Mouse (Mus musculus) small intestine, adult 2 months (tissue): ENCODE results near the gene Orc5. TPM values are rescaled to one million over a fixed set of nuclear protein-coding genes. Genes with fewer than 3 reads are reported as not detected.

Source experiments
- H3K27ac ChIP-seq: fragments of 200-500 bp; 2 replicates; pipeline ENCODE4 v1.5.1; 2012; ENCODE audit warnings: low read depth, low read length, control low read depth, inconsistent platforms; ENCODE audit not compliant: insufficient read depth
- H3K27me3 ChIP-seq: fragments of 200-500 bp; 2 replicates; pipeline ENCODE4 v1.6.1; 2012; ENCODE audit warnings: mild to moderate bottlenecking, moderate library complexity, low read length, inconsistent platforms; ENCODE audit not compliant: control insufficient read depth, insufficient read depth
- H3K36me3 ChIP-seq: fragments of 200-500 bp; 2 replicates; pipeline ENCODE4 v1.6.1; 2012; ENCODE audit warnings: mild to moderate bottlenecking, low read length, control low read depth, inconsistent platforms; ENCODE audit not compliant: control insufficient read depth, insufficient read depth
- H3K4me1 ChIP-seq: fragments of 200-500 bp; 2 replicates; pipeline ENCODE4 v1.6.1; 2012; ENCODE audit warnings: low read length, inconsistent platforms, mixed read lengths; ENCODE audit not compliant: control insufficient read depth, insufficient read depth, insufficient read length
- H3K4me3 ChIP-seq: fragments of 200-500 bp; 2 replicates; pipeline ENCODE4 v1.5.1; 2012; ENCODE audit warnings: low read depth, mild to moderate bottlenecking, control low read depth, inconsistent platforms, low read length, moderate library complexity
- CTCF ChIP-seq: fragments of 200-500 bp; IDR thresholded peaks from 2 replicates; pipeline ENCODE4 v1.5.1; 2012; ENCODE audit warnings: low read depth, mild to moderate bottlenecking, control low read depth, inconsistent platforms, low read length, moderate library complexity, mixed read lengths; ENCODE audit not compliant: insufficient replicate concordance, insufficient read length; ENCODE audit errors: extremely low read depth
- POLR2A ChIP-seq: fragments of 200-500 bp; IDR thresholded peaks from 2 replicates; pipeline ENCODE4 v1.6.1; 2012; ENCODE audit warnings: low read depth, mild to moderate bottlenecking, control low read depth, inconsistent platforms, low read length, moderate library complexity
- WGBS: fragments of 180-500 bp; shearing (Covaris S2); methylation state at CpG from one replicate; pipeline ENCODE4 v1.1.7; 2018; 5-methylcytosine and 5-hydroxymethylcytosine counted together
- polyA plus RNA-seq: library from polyadenylated mRNA; depleted of rRNA; stranded (reverse); fragments of >200 nt; gene quantifications from 2 replicates; pipeline ENCODE4 v1.2.3, GENCODE M21; 2012; rRNA removed

The Orc5 gene
- polyA plus RNA-seq, 1 experiment, result 1.2 TPM

- Histone ChIP-seq H3K4me3 (no peak overlapping the region), H3K27me3 (no peaks in the 10 kb centered on the region), H3K36me3 (no peaks in the 10 kb centered on the region), H3K4me1 (no peaks in the 10 kb centered on the region), H3K27ac (no peak overlapping the region)
- WGBS, result 84% methylated on average over 4 of the region's 4 CpGs
- TF ChIP-seq POLR2A (no peak), CTCF (no peak)
These were observed 79.0 kb downstream of the Orc5 start for GRCm38 (mm10) chr5:22471243-22471642.

DNA sequence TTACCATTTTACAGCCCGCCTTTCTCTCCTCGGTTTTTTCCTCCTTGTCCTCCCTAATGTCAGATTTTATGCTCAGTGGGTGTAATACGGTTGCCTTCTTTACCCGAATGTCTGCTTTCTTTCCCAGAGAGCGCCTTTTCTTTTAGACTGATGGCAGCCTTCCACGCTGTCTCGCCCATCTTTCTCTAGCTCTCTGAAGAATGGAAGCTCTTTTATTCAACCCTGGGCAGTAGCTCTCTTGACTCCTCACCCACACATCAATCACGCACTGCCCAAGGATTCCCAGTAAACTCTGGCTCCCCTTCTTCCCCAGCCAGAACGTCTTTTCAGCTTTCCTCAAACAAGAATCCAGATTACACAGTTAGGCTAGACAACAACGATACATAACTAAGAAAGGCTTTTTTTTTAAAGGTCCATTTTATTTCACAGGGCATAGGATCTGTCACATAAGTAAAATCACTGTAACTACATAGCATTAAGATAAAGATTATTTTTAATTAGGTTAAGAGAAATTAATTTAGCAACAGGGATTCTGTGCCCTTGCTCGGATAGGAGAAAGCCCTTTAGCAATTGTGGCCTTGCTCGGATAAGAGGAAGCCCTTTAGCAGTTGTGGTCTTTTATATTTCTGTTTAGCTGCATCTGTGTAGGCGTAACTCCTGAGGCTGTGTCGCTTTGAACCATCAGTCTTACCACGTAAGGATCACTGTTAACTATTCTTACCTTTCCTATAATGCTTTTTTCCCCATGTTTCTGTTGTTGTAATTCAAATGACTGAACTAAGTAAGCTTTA lies 97.2 kb downstream of the Orc5 start:
- WGBS, result 79% methylated on average over 15 of the region's 15 CpGs
- H3K4me1 ChIP-seq, result no peaks in the 10 kb centered on the region
- no peaks in the 10 kb centered on the region for H3K27me3 ChIP-seq
- no peak overlapping the region for H3K4me3 ChIP-seq
- TF ChIP-seq CTCF (no peak), POLR2A (no peak)
- H3K27ac ChIP-seq, result no peak overlapping the region
- H3K36me3 ChIP-seq, result no peaks in the 10 kb centered on the region

DNA sequence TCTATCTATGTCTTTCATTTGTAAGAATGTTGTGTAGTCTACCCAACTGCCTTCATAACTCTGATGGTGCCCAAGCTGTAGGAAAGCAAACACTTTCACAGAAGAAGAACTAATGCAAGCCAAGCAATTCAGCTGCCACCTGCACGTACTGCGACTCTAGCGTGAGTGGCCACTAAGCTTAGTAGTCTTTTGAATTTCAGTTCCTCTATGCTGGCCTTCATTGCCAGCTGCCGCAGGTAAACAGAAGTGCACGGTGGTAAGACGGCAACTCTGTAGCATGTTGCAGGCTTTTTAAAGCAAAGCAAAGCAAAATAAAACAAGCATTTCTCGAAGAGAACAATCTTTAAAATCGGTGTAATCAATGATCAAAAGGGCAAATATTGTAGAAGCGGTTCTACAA lies 97.8 kb downstream of the Orc5 start:
- H3K27me3 ChIP-seq, result no peaks in the 10 kb centered on the region
- H3K36me3 ChIP-seq, result no peaks in the 10 kb centered on the region
- no peak for TF ChIP-seq POLR2A
- no peak for TF ChIP-seq CTCF
- H3K4me1 ChIP-seq, result no peaks in the 10 kb centered on the region
- no peak overlapping the region for H3K4me3 ChIP-seq
- 78% methylated on average over 9 of the region's 9 CpGs for WGBS
- H3K27ac ChIP-seq, result no peak overlapping the region

GRCm38 (mm10) chr5:22451764-22452163 lies 98.5 kb downstream of the Orc5 start:
- Histone ChIP-seq H3K4me3 (no peak overlapping the region), H3K27ac (no peak overlapping the region), H3K36me3 (no peaks in the 10 kb centered on the region), H3K27me3 (no peaks in the 10 kb centered on the region), H3K4me1 (no peaks in the 10 kb centered on the region)
- WGBS, result 43% methylated on average over 3 of the region's 3 CpGs
- TF ChIP-seq CTCF (no peak), POLR2A (no peak)

DNA sequence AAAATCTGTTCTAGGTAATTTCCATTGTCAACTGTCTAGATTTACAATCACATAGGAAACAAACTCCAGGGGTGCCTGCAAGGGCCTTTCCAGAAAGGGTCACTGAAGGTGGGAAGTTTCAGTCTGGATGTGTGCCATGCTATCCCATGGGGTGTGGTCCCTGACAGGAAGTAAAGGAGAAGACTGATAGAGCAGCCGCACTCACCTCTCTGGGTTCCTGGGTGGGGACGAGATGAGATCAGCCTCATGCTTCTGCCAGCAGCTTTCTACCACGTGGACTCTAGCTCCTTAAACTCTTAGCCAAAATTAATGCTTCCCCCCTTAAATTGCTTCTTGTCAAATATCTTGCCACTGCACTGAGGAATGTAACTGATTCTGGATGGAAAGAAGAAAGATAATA lies 100.7 kb downstream of the Orc5 start:
- no peaks in the 10 kb centered on the region for H3K4me1 ChIP-seq
- H3K36me3 ChIP-seq, result no peaks in the 10 kb centered on the region
- H3K27me3 ChIP-seq, result no peaks in the 10 kb centered on the region
- H3K4me3 ChIP-seq, result no peak overlapping the region
- WGBS, result 30% methylated on average over 3 of the region's 3 CpGs
- no peak for TF ChIP-seq CTCF
- TF ChIP-seq POLR2A, result no peak
- no peak overlapping the region for H3K27ac ChIP-seq

Other genes with a start within 250 kb of the Orc5 start
- gene Reln, start 205.7 kb downstream of the Orc5 start, polyA plus RNA-seq, result 2.2 and 15.3 TPM in 2 replicates
- 0.14 TPM in 1 of 2 replicates, not detected in the other for gene Lhfpl3, start 195.6 kb upstream of the Orc5 start, polyA plus RNA-seq